Mouse (Mus musculus) duodenum, adult 2 months (tissue): ENCODE data around the gene Psma5. TPM values are rescaled to one million over a fixed set of nuclear protein-coding genes. Genes with fewer than 3 reads are reported as not detected.

ENCODE experiments used
- polyA plus RNA-seq: library from polyadenylated mRNA; depleted of rRNA; stranded (reverse); fragments of >200 nt; gene quantifications from 2 replicates; pipeline ENCODE4 v1.2.3, GENCODE M21; 2012; ENCODE audit warnings: low replicate concordance; rRNA removed

The Psma5 gene
- polyA plus RNA-seq, result 12.8 and 19.8 TPM in 2 replicates

DNA sequence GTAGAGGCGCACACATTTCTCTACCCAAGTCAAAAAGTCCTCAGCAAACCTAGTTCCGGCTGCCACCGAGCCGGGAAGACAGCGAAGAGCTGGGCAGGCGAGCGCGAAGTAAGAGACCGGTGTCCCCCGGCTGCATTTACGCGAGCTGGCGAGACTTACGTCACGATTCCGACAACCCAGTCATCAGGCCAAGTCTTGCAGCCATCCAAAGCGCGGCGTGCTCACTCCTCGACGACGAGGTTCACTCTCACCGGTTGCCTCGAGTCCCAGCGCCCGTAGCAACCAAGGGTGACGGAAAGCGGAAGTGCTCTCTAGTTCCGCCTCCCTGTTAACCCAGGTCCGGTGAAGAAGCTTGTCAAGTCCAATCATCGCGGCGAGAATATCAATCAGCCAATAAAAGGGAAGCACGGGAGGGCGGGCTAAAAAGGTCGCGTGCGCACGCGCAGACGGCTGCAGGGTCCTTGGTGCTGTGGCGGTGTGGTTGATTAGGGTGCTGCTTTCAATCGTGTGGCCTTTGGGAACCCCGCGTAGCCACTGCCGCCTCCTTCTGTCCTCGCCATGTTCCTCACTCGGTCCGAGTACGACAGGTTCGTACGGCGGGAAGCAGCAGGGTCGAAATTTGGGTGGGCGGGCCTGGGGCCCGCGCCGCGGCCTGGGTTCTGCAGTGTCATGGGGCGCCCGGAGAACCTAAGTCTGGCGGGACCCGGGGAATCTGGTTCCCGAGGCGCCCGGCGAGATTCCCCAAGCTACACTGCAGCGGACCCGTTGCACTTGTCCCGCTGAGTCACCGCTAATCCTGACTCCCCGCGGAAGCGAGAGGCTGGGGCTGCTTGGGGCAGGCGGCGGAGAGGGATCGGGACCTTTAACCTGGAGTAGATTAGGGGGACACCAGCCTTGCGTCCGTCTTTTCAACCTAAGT is at the start of gene Psma5:
Gene Psma5, plus strand, starts transcription at position 208 of the 919 bp plus-strand sequence.

DNA sequence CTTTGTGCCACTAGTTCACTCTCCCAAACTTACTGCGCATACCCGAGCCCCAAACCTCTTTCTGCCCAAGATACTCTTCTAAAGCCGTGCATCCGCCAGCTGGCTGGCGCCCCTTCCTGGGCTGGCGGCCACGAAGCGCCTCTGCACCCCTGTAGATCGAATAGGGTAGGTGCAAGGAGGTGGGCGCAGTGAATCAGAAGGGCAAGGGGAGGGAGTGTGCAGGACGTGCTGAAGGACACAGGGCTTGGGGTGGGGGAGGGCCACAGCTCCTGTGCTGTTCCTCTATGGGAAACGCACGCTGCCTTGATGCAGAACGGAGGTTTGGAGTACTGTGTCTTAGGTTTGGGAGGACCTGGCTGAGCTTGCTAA is 46.0 kb upstream of the Psma5 start, which contains the start of gene Atxn7l2:
Gene Atxn7l2, minus strand, starts transcription at position 164 of the 369 bp plus-strand sequence.

DNA sequence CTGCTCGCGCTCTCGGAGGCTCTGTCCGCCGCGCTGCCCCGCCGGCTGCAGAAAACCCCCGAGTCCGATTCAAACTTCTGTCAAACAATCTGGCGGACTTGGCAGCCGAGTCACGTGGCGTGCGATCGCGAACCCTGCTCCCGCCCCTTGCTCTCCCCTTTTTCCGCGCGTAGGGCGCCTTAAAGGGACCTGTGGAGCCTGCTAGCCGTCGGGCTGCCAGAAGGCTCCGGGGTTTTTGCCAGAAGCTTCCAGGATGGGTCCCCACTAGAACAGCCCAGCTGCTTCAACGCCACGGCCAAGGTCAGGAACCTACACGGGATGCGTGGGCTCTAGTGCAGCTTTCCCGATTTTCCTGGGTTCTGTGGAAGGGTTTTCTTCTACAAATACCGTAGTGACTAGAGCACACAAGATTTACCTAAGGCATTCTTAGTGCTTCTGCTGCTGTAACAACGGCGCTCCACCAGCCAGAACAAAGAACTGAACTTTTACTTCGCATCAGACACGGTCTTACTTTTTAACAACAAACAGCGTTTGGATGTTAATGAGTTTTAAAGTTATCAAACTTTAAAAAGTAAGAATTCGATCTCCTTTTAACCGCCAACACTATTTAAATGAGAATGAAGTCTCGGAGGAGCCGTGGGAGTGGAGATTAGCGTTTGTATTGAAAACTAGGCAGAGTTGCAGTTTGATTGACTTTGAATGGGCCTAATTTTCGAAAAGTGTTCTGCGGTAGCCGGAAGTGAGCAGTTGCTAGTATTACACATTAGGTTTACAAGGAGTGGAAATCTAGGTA is 30.0 kb upstream of the Psma5 start, which contains the start of gene Sypl2:
Gene Sypl2, minus strand, starts transcription at position 91 of the 793 bp plus-strand sequence.

DNA sequence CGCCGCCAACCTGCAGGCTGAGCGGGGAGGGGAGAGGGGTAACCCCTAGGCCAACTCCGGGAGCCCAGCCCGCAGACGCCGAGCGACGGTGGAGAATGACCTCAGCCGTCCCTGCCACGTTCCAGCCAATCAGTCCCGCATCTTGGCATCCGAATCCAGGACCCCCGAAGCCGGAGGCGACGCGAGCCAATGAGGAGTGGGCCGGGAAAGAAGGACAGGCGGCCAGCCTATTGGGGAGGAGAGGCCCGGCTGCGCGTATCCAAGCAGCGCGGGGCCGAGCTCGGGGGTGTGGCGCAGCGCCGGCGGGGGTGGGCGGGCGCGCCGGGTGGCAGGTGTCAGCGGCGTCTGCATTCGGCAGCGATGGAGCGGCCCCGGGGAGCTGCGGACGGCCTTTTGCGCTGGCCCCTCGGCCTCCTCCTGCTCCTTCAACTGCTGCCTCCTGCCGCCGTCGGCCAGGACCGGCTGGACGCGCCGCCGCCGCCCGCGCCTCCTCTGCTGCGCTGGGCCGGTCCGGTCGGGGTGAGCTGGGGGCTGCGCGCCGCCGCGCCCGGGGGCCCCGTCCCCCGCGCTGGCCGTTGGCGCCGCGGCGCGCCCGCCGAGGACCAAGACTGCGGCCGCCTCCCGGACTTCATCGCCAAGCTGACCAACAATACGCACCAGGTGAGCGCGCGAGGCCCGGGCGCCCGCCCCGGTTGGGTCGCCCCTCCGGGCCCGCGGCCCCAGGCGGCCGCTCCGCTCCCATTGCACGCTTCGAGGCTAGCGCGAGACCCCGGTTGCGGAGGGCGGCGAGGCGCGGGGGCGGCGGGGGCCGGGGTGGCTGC is 27.3 kb downstream of the Psma5 start, which contains the start of gene Sort1:
Gene Sort1, plus strand, starts transcription at position 302 of the 821 bp plus-strand sequence.

Other genes starting within 250 kb of the Psma5 start
- gene Gstm1, start 239.0 kb upstream of the Psma5 start, polyA plus RNA-seq, result 1,678 and 2,863 TPM in 2 replicates
- 37.9 and 55.2 TPM in 2 replicates for gene Gstm4, start 212.0 kb upstream of the Psma5 start, polyA plus RNA-seq
- 98.1 and 166 TPM in 2 replicates for gene Ampd2, start 170.3 kb upstream of the Psma5 start, polyA plus RNA-seq
- gene Gnat2, start 164.1 kb upstream of the Psma5 start, polyA plus RNA-seq, result 0.33 and 0.88 TPM in 2 replicates
- 6.3 and 6.4 TPM in 2 replicates for gene Gnai3, start 110.8 kb upstream of the Psma5 start, polyA plus RNA-seq
- gene Gpr61, start 102.0 kb upstream of the Psma5 start, polyA plus RNA-seq, result not detected in 2 replicates
- gene Amigo1, start 70.6 kb upstream of the Psma5 start, polyA plus RNA-seq, result 12.4 and 17.7 TPM in 2 replicates
- gene Cyb561d1, start 55.7 kb upstream of the Psma5 start, polyA plus RNA-seq, result 7.8 and 8.4 TPM in 2 replicates
- 11.8 and 14.4 TPM in 2 replicates for gene Atxn7l2, start 46.0 kb upstream of the Psma5 start, polyA plus RNA-seq
- gene Sypl2, start 30.3 kb upstream of the Psma5 start, polyA plus RNA-seq, result 6.7 and 11.3 TPM in 2 replicates
- 22.8 and 35.5 TPM in 2 replicates for gene Sort1, start 27.2 kb downstream of the Psma5 start, polyA plus RNA-seq
- not detected in 2 replicates for gene Mybphl, start 108.0 kb downstream of the Psma5 start, polyA plus RNA-seq
- gene Psrc1, start 126.9 kb downstream of the Psma5 start, polyA plus RNA-seq, result 2.9 and 5.2 TPM in 2 replicates
- gene Celsr2, start 158.6 kb downstream of the Psma5 start, polyA plus RNA-seq, result 1.1 and 5.9 TPM in 2 replicates
- gene Sars, start 188.3 kb downstream of the Psma5 start, polyA plus RNA-seq, result 21.2 and 23.1 TPM in 2 replicates